Mouse (Mus musculus) heart, embryonic 16.5 days (tissue): Measurements from ENCODE around the gene Trmt11. TPM values are rescaled to one million over a fixed set of nuclear protein-coding genes. Genes with fewer than 3 reads are reported as not detected.

Experiments
- ATAC-seq: fragments of 200-750 bp; cut with Nextera tagmentation; replicated peaks from 2 replicates; pipeline ENCODE4 v1.8.0; 2017; ENCODE audit warnings: moderate number of reproducible peaks; ENCODE audit not compliant: insufficient read depth, low FRiP score; ENCODE audit errors: extremely low read depth
- H3K27ac ChIP-seq: fragments of 300-500 bp; sonication (generic); 2 replicates; pipeline ENCODE4 v1.5.1; 2014; ENCODE audit warnings: mild to moderate bottlenecking, low read length, control low read depth, moderate library complexity
- H3K27me3 ChIP-seq: fragments of 300-500 bp; sonication (generic); 2 replicates; pipeline ENCODE4 v1.6.1; 2014; ENCODE audit warnings: low read length, mixed read lengths; ENCODE audit not compliant: control insufficient read depth, insufficient read depth
- H3K36me3 ChIP-seq: fragments of 300-500 bp; sonication (generic); 2 replicates; pipeline ENCODE4 v1.6.1; 2014; ENCODE audit not compliant: control insufficient read depth, insufficient read depth
- H3K4me1 ChIP-seq: fragments of 300-500 bp; sonication (generic); 2 replicates; pipeline ENCODE4 v1.6.1; 2014; ENCODE audit warnings: low read length, mixed read lengths; ENCODE audit not compliant: control insufficient read depth, insufficient read depth
- H3K4me2 ChIP-seq: fragments of 300-500 bp; sonication (generic); 2 replicates; pipeline ENCODE4 v1.6.1; 2014; ENCODE audit warnings: low read depth, mild to moderate bottlenecking, control low read depth, low read length
- H3K4me3 ChIP-seq: fragments of 300-500 bp; sonication (generic); 2 replicates; pipeline ENCODE4 v1.5.1; 2014; ENCODE audit warnings: mild to moderate bottlenecking, control low read depth, low read length
- H3K9ac ChIP-seq: fragments of 300-500 bp; sonication (generic); 2 replicates; pipeline ENCODE4 v1.6.1; 2014; ENCODE audit warnings: low read length, control low read depth
- H3K9me3 ChIP-seq: fragments of 300-500 bp; sonication (generic); replicated peaks from 2 replicates; pipeline ENCODE4 v1.6.1; 2016; ENCODE audit warnings: low read length; ENCODE audit not compliant: control insufficient read depth
- WGBS: fragments of 180-500 bp; shearing (Covaris S2); extraction: QIAGEN DNeasy Blood & Tissue Kit; methylation state at CpG from one replicate; pipeline ENCODE4 v1.1.7; 2014; 5-methylcytosine and 5-hydroxymethylcytosine counted together
- polyA plus RNA-seq: library from polyadenylated mRNA; unstranded; fragments of >200 nt; fragmentation: Nextera tagmentation; extraction: Ambion mirVana; gene quantifications from 2 replicates; pipeline ENCODE4 v1.2.1, GENCODE M21; 2015

The Trmt11 gene
- polyA plus RNA-seq, 1 experiment from 2014 or later: 17.2 TPM

DNA sequence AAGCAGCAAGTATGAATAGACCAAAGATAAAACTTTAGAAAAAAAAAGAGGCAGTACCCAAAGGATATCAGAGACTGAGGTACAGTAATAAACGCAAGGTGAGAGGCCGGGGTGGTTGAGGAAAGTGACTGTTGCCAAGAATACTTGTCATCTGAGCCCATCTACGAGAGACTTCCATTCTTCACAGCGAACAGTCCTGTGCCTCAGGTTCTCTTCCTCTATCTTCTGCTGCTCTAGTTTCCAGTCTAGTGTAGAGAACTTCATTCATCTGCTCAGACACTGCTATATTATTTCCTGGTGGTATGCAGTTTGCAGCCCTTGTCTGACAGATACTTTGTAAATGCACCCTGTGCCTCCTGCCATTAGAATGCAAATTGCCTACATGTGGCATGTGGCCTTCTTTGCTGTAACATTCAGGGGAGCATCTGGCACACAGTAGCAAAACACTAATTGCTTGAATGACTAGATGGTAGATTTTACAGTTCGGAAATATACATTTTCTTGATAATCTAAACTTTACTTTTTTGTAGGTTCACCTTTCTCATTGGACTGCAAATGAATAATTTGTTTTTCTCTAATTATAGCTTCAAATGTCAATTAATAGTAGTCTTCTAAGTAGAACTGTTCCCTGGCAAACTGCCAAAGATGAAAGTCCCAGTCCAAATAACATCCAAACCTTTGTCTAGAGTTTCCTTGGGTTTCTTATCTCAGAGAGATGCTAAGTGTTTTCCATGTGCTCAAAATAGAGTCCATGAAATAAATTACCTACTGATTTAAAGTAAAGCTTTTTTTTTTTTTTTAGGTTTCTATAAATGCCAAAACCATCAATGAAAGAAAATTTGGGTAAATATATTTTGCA, 23.8 kb upstream of the Trmt11 start:
- no peak for ATAC-seq
- Histone ChIP-seq H3K9ac (no peak overlapping the region), H3K4me1 (peaks cover 7% of the 10 kb centered on the region), H3K4me2 (no peak overlapping the region), H3K4me3 (no peak overlapping the region), H3K27ac (0 out of 2 replicates have a peak overlapping the region, but pooled peaks have one; percentile 10), H3K9me3 (no peaks in the 10 kb centered on the region), H3K36me3 (no peaks in the 10 kb centered on the region), H3K27me3 (no peaks in the 10 kb centered on the region)
- WGBS: 55% methylated on average over 5 of the region's 5 CpGs

DNA sequence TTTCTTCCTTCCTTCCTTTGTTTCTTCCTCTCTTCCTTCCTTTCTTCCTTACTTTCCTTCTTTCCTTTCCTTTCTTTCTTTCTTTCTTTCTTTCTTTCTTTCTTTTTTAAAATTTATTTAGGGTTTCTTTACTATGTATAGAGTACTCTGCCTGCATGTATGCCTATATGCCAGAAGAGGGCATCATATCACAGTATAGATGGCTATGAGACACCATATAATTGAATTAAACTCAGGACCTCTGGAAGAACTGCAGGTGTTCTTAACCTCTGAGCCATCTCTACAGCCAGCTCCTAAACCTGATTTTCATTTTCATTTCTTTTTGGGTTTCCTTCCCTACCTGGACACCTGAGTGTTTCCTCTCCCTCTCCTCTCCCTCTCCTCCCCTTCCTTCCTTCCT, 22.4 kb upstream of the Trmt11 start:
- Histone ChIP-seq H3K4me1 (peaks cover 8% of the 10 kb centered on the region), H3K27me3 (no peaks in the 10 kb centered on the region), H3K36me3 (no peaks in the 10 kb centered on the region), H3K27ac (no peak overlapping the region), H3K9me3 (no peaks in the 10 kb centered on the region), H3K4me2 (no peak overlapping the region), H3K4me3 (no peak overlapping the region), H3K9ac (no peak overlapping the region)
- no peak for ATAC-seq

DNA sequence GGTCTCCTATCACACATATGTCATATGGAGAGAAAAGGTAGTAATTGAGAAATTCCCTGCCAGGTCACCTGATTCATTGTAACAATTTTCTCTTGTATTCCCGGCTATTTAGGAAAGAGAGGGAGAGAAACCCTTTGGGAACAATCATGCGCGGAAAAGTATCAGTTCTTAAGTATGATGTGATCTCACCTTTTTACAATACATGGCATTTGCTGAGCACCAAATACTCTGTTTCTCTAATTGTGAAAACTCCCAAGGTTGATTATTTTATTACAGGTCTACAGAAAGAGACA, 18.3 kb upstream of the Trmt11 start:
- Histone ChIP-seq H3K27me3 (no peaks in the 10 kb centered on the region), H3K9me3 (no peaks in the 10 kb centered on the region), H3K27ac (peak overlapping the region; percentile 99), H3K9ac (peak overlapping the region; percentile 85), H3K36me3 (no peaks in the 10 kb centered on the region), H3K4me3 (peak overlapping the region; percentile 76), H3K4me1 (peaks cover 2% of the 10 kb centered on the region; the same call in 1 of the 2 replicates), H3K4me2 (peak overlapping the region; percentile 77)
- WGBS: 35% methylated on average over 3 of the region's 3 CpGs
- ATAC-seq: no peak

DNA sequence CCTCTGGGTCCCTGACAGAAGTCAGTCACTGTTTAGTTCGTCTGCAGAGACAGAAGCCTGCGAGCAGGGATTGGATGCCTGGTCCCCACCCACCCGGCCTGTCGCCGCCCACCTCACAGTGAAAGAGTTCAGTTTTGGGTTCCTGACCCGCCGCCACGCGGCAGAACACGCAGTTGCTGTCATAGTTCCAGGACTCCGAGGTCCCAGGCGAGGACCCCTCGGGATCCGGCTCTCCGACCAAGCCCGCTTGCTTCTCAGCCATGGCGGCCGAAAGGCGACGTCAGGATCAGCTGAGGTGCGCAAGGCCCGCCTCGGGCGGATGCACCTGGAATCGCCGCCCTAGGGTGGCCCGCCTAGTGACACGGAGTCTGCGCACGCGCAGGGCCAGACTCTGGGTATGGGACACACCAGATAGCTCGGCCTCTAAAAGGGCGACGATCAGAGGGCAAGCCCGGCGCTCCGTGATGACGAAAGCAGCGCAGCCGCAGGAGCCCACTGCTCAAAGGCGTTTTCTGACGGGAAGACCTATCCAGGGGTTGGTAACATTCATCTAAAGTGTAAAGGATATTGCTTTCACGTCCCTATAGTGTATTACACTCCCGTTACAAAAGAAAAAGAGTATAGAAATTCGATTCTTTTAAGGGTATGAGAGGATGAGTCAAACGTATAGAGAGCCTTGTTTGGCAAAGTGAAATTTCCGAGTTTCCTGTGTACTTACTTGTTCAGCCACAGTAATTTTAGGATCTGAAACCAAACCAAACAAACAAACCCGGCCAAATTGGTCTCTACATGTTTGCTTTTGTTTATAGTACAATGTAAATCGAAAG, 17.8 kb upstream of the Trmt11 start:
- Histone ChIP-seq H3K9me3 (no peaks in the 10 kb centered on the region), H3K4me3 (peak overlapping the region; percentile 76), H3K27me3 (no peaks in the 10 kb centered on the region), H3K9ac (peak overlapping the region; percentile 85), H3K4me1 (peaks cover 2% of the 10 kb centered on the region; the same call in 1 of the 2 replicates), H3K4me2 (peak overlapping the region; percentile 77), H3K36me3 (no peaks in the 10 kb centered on the region), H3K27ac (peak overlapping the region; percentile 99)
- peak; percentile 100 for ATAC-seq
- 1% methylated on average over 49 of the region's 49 CpGs for WGBS

DNA sequence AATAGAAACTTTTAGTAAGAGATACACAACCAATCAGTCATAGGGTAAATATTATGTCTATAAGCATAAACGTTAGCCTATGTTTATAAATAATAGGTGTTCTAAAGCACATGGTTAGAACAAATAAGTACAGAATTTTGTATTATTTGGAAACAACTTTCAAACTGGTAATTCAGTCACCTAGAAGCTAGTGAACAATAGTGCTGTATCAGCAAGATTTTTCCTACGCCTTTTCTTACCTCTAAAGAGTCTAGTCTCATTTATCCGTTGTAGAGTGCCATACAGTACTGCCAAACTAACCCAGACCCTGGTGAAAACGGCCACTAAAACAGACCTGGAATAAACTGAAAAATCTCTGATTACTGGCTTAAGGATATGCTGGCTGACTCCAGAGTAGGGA, 12.5 kb upstream of the Trmt11 start:
- no peak for ATAC-seq
- no peaks in the 10 kb centered on the region for H3K9me3 ChIP-seq
- WGBS: 80% methylated on average over 4 of the region's 4 CpGs
- H3K4me3 ChIP-seq: no peak overlapping the region
- no peaks in the 10 kb centered on the region for H3K27me3 ChIP-seq
- H3K4me2 ChIP-seq: no peak overlapping the region
- no peaks in the 10 kb centered on the region for H3K4me1 ChIP-seq
- no peak overlapping the region for H3K9ac ChIP-seq
- no peak overlapping the region for H3K27ac ChIP-seq
- peaks cover 6% of the 10 kb centered on the region; the same call in 1 of the 2 replicates for H3K36me3 ChIP-seq

DNA sequence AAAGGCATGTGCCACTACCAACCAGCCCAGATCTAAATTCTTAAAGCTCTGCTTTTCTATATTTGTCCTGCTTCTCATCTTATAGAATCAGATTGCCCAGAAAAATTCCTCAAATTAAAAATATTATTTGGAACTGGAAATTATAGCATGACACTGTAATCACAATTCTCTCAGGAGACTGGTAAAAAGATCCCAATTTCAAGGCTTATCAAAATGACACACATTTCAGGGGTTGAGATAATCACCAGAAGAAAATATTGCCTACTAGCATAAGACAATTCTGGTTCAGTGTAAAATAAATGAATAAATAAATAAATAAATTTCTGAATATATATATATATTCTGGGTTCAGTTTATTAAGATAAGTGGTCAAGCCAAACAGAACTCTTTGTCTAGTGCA, 9.1 kb upstream of the Trmt11 start:
- no peak overlapping the region for H3K4me2 ChIP-seq
- H3K27me3 ChIP-seq: no peaks in the 10 kb centered on the region
- no peak overlapping the region for H3K9ac ChIP-seq
- no peak overlapping the region for H3K27ac ChIP-seq
- H3K36me3 ChIP-seq: peaks cover 10% of the 10 kb centered on the region
- no peak for ATAC-seq
- no peak overlapping the region for H3K4me3 ChIP-seq
- no peaks in the 10 kb centered on the region for H3K9me3 ChIP-seq
- H3K4me1 ChIP-seq: no peaks in the 10 kb centered on the region

DNA sequence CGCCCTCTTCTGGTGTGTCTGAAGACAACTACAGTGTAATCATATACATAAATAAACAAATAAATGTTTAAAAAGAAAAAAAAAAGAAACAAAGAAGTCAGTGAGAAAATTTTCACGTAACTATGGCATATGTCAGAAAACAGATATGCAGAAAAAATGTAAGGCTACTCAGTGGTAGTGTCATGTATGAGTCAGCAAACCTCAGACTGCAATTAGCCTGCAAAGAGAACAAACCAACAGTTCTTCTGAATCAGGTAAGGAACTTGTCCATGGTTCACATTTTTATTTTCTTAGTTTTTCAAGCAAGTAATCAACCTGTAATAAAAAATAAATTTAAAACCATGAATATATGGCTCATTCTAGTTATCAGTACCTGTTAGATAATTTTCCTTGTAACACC, 7.6 kb upstream of the Trmt11 start:
- Histone ChIP-seq H3K27ac (no peak overlapping the region), H3K9ac (no peak overlapping the region), H3K4me3 (no peak overlapping the region), H3K27me3 (no peaks in the 10 kb centered on the region), H3K9me3 (no peaks in the 10 kb centered on the region), H3K36me3 (peaks cover 10% of the 10 kb centered on the region), H3K4me2 (no peak overlapping the region), H3K4me1 (no peaks in the 10 kb centered on the region)
- no peak for ATAC-seq
- 70% methylated on average over 2 of the region's 2 CpGs for WGBS

DNA sequence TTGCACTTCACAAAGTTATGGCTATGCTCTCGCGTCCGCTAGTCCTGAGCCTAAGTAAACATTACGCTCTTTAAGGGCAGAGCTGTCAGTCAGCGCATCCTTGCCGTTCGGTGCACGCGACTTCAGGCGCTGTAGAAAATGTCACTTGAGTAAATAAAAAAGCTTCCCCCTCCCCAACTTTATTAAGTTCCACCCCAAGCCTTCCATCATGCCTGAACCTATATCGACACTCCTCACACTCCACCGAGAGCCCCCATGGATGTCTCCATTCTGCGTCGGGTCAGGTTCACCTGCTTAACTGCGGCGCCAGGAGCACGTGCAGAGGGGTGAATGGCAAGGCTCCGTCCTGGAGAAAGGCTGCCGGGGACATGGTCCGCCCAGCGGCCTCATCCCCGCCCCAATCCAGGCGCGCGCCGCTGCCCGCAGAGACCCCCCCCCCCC, 435 bp downstream of the Trmt11 start:
- H3K4me1 ChIP-seq: peaks cover 13% of the 10 kb centered on the region
- 0% methylated on average over 27 of the region's 27 CpGs for WGBS
- H3K4me3 ChIP-seq: peak overlapping the region; percentile 80
- peak overlapping the region; percentile 85 for H3K9ac ChIP-seq
- no peaks in the 10 kb centered on the region for H3K9me3 ChIP-seq
- ATAC-seq: peak; percentile 75
- peaks cover 14% of the 10 kb centered on the region for H3K36me3 ChIP-seq
- peak overlapping the region; percentile 72 for H3K27ac ChIP-seq
- H3K4me2 ChIP-seq: peak overlapping the region; percentile 68
- H3K27me3 ChIP-seq: no peaks in the 10 kb centered on the region

DNA sequence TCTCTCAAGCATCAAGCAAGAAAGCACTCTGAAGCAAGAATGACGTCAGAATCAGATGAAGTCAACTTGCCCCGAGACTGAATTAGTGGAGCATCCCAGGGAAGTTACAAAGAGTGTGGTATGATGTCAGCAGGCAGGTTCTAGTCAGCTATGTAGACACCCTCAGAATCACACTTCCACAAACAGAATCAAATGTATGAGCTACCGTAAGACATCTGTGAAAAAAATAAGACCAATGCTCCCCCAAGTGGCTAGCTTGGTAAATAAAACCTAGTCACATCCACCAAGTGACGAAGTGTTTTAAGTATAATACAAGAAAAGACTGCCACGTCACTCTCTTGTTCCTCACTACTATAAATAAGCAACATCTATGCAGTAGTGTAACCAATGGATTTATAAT, 13.5 kb downstream of the Trmt11 start:
- Histone ChIP-seq H3K9ac (no peak overlapping the region), H3K27me3 (no peaks in the 10 kb centered on the region), H3K9me3 (no peaks in the 10 kb centered on the region), H3K27ac (no peak overlapping the region), H3K4me1 (no peaks in the 10 kb centered on the region), H3K4me2 (no peak overlapping the region), H3K4me3 (no peak overlapping the region), H3K36me3 (peaks cover 5% of the 10 kb centered on the region)
- ATAC-seq: no peak
- WGBS: 60% methylated on average over 5 of the region's 5 CpGs
